Mouse (Mus musculus): ENCODE results near the gene Lrrc59.
A peak's percentile ranks its signal among the peaks of the same experiment; 100 is the strongest.
"Not testable (repeated sequence)": the region's sequence is repeated elsewhere in the genome, so short reads cannot be mapped to it uniquely, and the experiment has no call there.

Lrrc59 gene

GRCm38 (mm10) chr11:94632988-94633387 lies 3.4 kb downstream of the Lrrc59 start:
- DNase-seq = no peak

GRCm38 (mm10) chr11:94634431-94634830 lies 4.9 kb downstream of the Lrrc59 start:
- DNase-seq = no peak

- DNase-seq = no peak
Observed at GRCm38 (mm10) chr11:94644461-94645219, 15.1 kb downstream of the Lrrc59 start.

GRCm38 (mm10) chr11:94646457-94646856 lies 16.9 kb downstream of the Lrrc59 start:
- DNase-seq = no peak

- DNase-seq = not testable (repeated sequence)
Observed at GRCm38 (mm10) chr11:94651241-94651640, 21.7 kb downstream of the Lrrc59 start.

- DNase-seq = no peak
Observed at GRCm38 (mm10) chr11:94652973-94653372, 23.4 kb downstream of the Lrrc59 start.

- DNase-seq = peak; percentile 87
Observed at GRCm38 (mm10) chr11:94653663-94654436, 24.3 kb downstream of the Lrrc59 start, which contains the start of the genes Mrpl27 and Eme1. Gene Mrpl27 (plus strand): TSS chr11:94653767. Gene Eme1 (minus strand): TSS chr11:94653964.

- no peak for DNase-seq
Observed at GRCm38 (mm10) chr11:94661344-94661743, 31.8 kb downstream of the Lrrc59 start.

- no peak for DNase-seq
Observed at GRCm38 (mm10) chr11:94665281-94665680, 35.7 kb downstream of the Lrrc59 start.

GRCm38 (mm10) chr11:94674984-94675383 lies 45.4 kb downstream of the Lrrc59 start:
- no peak for DNase-seq

- DNase-seq = no peak
Observed at GRCm38 (mm10) chr11:94675446-94675845, 45.9 kb downstream of the Lrrc59 start.

- no peak for DNase-seq
Observed at GRCm38 (mm10) chr11:94676308-94676707, 46.7 kb downstream of the Lrrc59 start.

GRCm38 (mm10) chr11:94676754-94677606 lies 47.4 kb downstream of the Lrrc59 start, which contains the start of gene Xylt2:
Gene Xylt2 (minus strand): TSS chr11:94677515.
- peak; percentile 90 for DNase-seq

- DNase-seq = no peak
Observed at GRCm38 (mm10) chr11:94677607-94678145, 48.1 kb downstream of the Lrrc59 start.

- DNase-seq = no peak
Observed at GRCm38 (mm10) chr11:94680639-94681038, 51.1 kb downstream of the Lrrc59 start.

GRCm38 (mm10) chr11:94681640-94682039 lies 52.1 kb downstream of the Lrrc59 start:
- no peak for DNase-seq

GRCm38 (mm10) chr11:94682427-94682826 lies 52.9 kb downstream of the Lrrc59 start:
- no peak for DNase-seq

GRCm38 (mm10) chr11:94687178-94687577 lies 57.6 kb downstream of the Lrrc59 start:
- no peak for DNase-seq

- DNase-seq = not testable (repeated sequence)
Observed at GRCm38 (mm10) chr11:94692502-94692901, 62.9 kb downstream of the Lrrc59 start.

Measured in cerebellum, adult 8-10 months (tissue).